Mouse (Mus musculus) liver, embryonic 14.5 days (tissue): ENCODE measurements around the gene Clca1. TPM values are rescaled to one million over a fixed set of nuclear protein-coding genes. Genes with fewer than 3 reads are reported as not detected.

Experiments
- ATAC-seq: fragments of 200-750 bp; cut with Nextera tagmentation; 2 replicates; pipeline ENCODE4 v1.8.0; 2017; ENCODE audit warnings: moderate number of reproducible peaks, mild to moderate bottlenecking, moderate library complexity; ENCODE audit not compliant: insufficient read depth
- DNase-seq, 3 experiments: peaks; one replicate each; pipeline ENCODE4 v3.0.0-alpha.2; 2012 to 2013; ENCODE audit warnings: low read depth in 3 of 3, low spot score in 3 of 3
- H3K27ac ChIP-seq: fragments of 300-500 bp; sonication (generic); 2 replicates; pipeline ENCODE4 v1.5.1; 2014; ENCODE audit warnings: moderate library complexity, mild to moderate bottlenecking, control low read depth, inconsistent platforms
- H3K27me3 ChIP-seq: fragments of 300-500 bp; sonication (generic); 2 replicates; pipeline ENCODE4 v1.6.1; 2014; ENCODE audit warnings: mild to moderate bottlenecking, low read length, moderate library complexity; ENCODE audit not compliant: control insufficient read depth, insufficient read depth
- H3K36me3 ChIP-seq: fragments of 300-500 bp; sonication (generic); replicated peaks from 2 replicates; pipeline ENCODE4 v1.6.1; 2014; ENCODE audit warnings: low read depth; ENCODE audit not compliant: control insufficient read depth, insufficient read depth
- H3K4me1 ChIP-seq, 2 experiments: fragments of 200-500 bp in 1 of 2; fragments of 300-500 bp in 1 of 2; sonication (generic) in 1 of 2; replicated peaks; 2 replicates each; pipeline ENCODE4 v1.6.1; 2012 to 2014; ENCODE audit warnings: antibody characterized with exemption in 1 of 2, inconsistent platforms in 1 of 2, low read length in 1 of 2; ENCODE audit not compliant: control insufficient read depth in 2 of 2, insufficient read depth in 2 of 2
- H3K4me2 ChIP-seq: fragments of 300-500 bp; sonication (generic); 2 replicates; pipeline ENCODE4 v1.6.1; 2014; ENCODE audit warnings: low read depth, mild to moderate bottlenecking, control low read depth, moderate library complexity
- H3K4me3 ChIP-seq, 2 experiments: fragments of 200-500 bp in 1 of 2; fragments of 300-500 bp in 1 of 2; sonication (generic) in 1 of 2; 2 replicates each; pipeline ENCODE4 v1.5.1; 2012 to 2014; ENCODE audit warnings: low read depth in 2 of 2, low read length in 2 of 2, mild to moderate bottlenecking in 2 of 2, control low read depth in 1 of 2, inconsistent platforms in 1 of 2, moderate library complexity in 1 of 2; ENCODE audit not compliant: insufficient read depth in 1 of 2
- H3K9ac ChIP-seq: fragments of 300-500 bp; sonication (generic); replicated peaks from 2 replicates; pipeline ENCODE4 v1.6.1; 2014; ENCODE audit warnings: mild to moderate bottlenecking, control low read depth, moderate library complexity
- H3K9me3 ChIP-seq: fragments of 300-500 bp; sonication (generic); 2 replicates; pipeline ENCODE4 v1.6.1; 2016; ENCODE audit warnings: low read length, mixed read lengths; ENCODE audit not compliant: control insufficient read depth
- CTCF ChIP-seq: IDR thresholded peaks from 2 replicates; pipeline ENCODE4 v1.5.1; 2016; ENCODE audit warnings: antibody characterized with exemption, low read depth, control low read depth
- EP300 ChIP-seq: IDR thresholded peaks from 2 replicates; pipeline ENCODE4 v1.6.1; 2016; ENCODE audit warnings: antibody characterized with exemption, low read depth
- WGBS: fragments of 180-500 bp; shearing (Covaris S2); extraction: QIAGEN DNeasy Blood & Tissue Kit; methylation state at CpG from one replicate; pipeline ENCODE4 v1.1.7; 2014; ENCODE audit not compliant: insufficient replicate concordance; 5-methylcytosine and 5-hydroxymethylcytosine counted together
- polyA plus RNA-seq, 2 experiments: library from polyadenylated mRNA; depleted of rRNA in 1 of 2; stranded (reverse) in 1 of 2; unstranded in 1 of 2; fragments of >200 nt; fragmentation: Nextera tagmentation in 1 of 2; extraction: Ambion mirVana in 1 of 2; gene quantifications; 2 replicates each; pipeline versions ENCODE4 v1.2.1 to v1.2.3; 2012 to 2014

The Clca1 gene
- polyA plus RNA-seq, 2 experiments: not detected

- Histone ChIP-seq H3K36me3 (no peaks in the 10 kb centered on the region), H3K9me3 (no peaks in the 10 kb centered on the region), H3K4me3 (no peak overlapping the region), H3K27me3 (no peaks in the 10 kb centered on the region), H3K27ac (no peak overlapping the region), H3K9ac (no peak overlapping the region), H3K4me2 (no peak overlapping the region), H3K4me1 (no peaks in the 10 kb centered on the region)
- 2% methylated on average over 3 of the region's 3 CpGs for WGBS
- TF ChIP-seq CTCF (no peak), EP300 (no peak)
- ATAC-seq (peak; percentile 55), DNase-seq (peak in 1 of 3 experiments; percentile 6)
These were observed 17.2 kb upstream of the Clca1 start for GRCm38 (mm10) chr3:145049820-145050219.

- DNase-seq (no peak), ATAC-seq (no peak)
- Histone ChIP-seq H3K27ac (no peak overlapping the region), H3K27me3 (no peaks in the 10 kb centered on the region), H3K36me3 (no peaks in the 10 kb centered on the region), H3K9ac (no peak overlapping the region), H3K9me3 (no peaks in the 10 kb centered on the region), H3K4me1 (no peaks in the 10 kb centered on the region), H3K4me3 (no peak overlapping the region), H3K4me2 (no peak overlapping the region)
- TF ChIP-seq CTCF (no peak), EP300 (no peak)
- WGBS: 31% methylated on average over 3 of the region's 3 CpGs
These were observed 6.2 kb upstream of the Clca1 start for GRCm38 (mm10) chr3:145038813-145039212.

GRCm38 (mm10) chr3:145028036-145028435 is 4.5 kb downstream of the Clca1 start:
- no peak overlapping the region for H3K9ac ChIP-seq
- no peak overlapping the region for H3K4me3 ChIP-seq
- H3K27ac ChIP-seq: no peak overlapping the region
- no peak overlapping the region for H3K4me2 ChIP-seq
- ATAC-seq: no peak
- TF ChIP-seq EP300 (no peak), CTCF (no peak)
- no peak for DNase-seq
- H3K9me3 ChIP-seq: no peaks in the 10 kb centered on the region
- H3K4me1 ChIP-seq: no peaks in the 10 kb centered on the region
- WGBS: 54% methylated on average over 3 of the region's 3 CpGs
- no peaks in the 10 kb centered on the region for H3K27me3 ChIP-seq
- H3K36me3 ChIP-seq: no peaks in the 10 kb centered on the region

- DNase-seq: peak in 2 of 3 experiments; percentile 7 to 9
- ATAC-seq: no peak
- TF ChIP-seq EP300 (no peak), CTCF (peak; percentile 88)
These were observed 5.8 kb downstream of the Clca1 start for GRCm38 (mm10) chr3:145026750-145027149.

GRCm38 (mm10) chr3:145017807-145018206 is 14.8 kb downstream of the Clca1 start:
- Histone ChIP-seq H3K9ac (no peak overlapping the region), H3K4me3 (no peak overlapping the region), H3K4me2 (no peak overlapping the region), H3K27me3 (no peaks in the 10 kb centered on the region), H3K4me1 (no peaks in the 10 kb centered on the region), H3K27ac (no peak overlapping the region), H3K9me3 (no peaks in the 10 kb centered on the region), H3K36me3 (no peaks in the 10 kb centered on the region)
- TF ChIP-seq EP300 (no peak), CTCF (no peak)
- DNase-seq: no peak
- 41% methylated on average over 3 of the region's 3 CpGs for WGBS
- ATAC-seq: no peak

More at GRCm38 (mm10) chr3:145026750-145027149, 5.8 kb downstream of the Clca1 start:
- Histone ChIP-seq H3K4me1 (no peaks in the 10 kb centered on the region), H3K27me3 (no peaks in the 10 kb centered on the region), H3K4me2 (no peak overlapping the region), H3K4me3 (no peak overlapping the region), H3K9ac (no peak overlapping the region), H3K9me3 (no peaks in the 10 kb centered on the region), H3K36me3 (no peaks in the 10 kb centered on the region), H3K27ac (no peak overlapping the region)
- whole genome bisulfite sequencing: 26% methylated on average over 3 of the region's 3 CpGs
